Mouse (Mus musculus) heart, adult 9 months (tissue): ENCODE measurements around the gene Frmd4b.
A peak's percentile ranks its signal among the peaks of the same experiment; 100 is the strongest.
"Not testable (repeated sequence)": the region's sequence is repeated elsewhere in the genome, so short reads cannot be mapped to it uniquely, and the experiment has no call there.

ENCODE experiments used
- DNase-seq, 2 experiments: peaks; one replicate each; pipeline ENCODE4 v3.0.0; 2022; ENCODE audit warnings: low spot score in 2 of 2

The Frmd4b gene

GRCm38 (mm10) chr6:97370947-97371346 is 246.4 kb downstream of the Frmd4b start:
- no peak for DNase-seq

GRCm38 (mm10) chr6:97370460-97370859 is 246.9 kb downstream of the Frmd4b start:
- no peak for DNase-seq

- DNase-seq, result no peak
Measured at GRCm38 (mm10) chr6:97363846-97364245, 253.5 kb downstream of the Frmd4b start.

GRCm38 (mm10) chr6:97357606-97358005 is 259.7 kb downstream of the Frmd4b start:
- not testable (repeated sequence) for DNase-seq

- no peak for DNase-seq
Measured at GRCm38 (mm10) chr6:97356612-97357011, 260.7 kb downstream of the Frmd4b start.

- DNase-seq, result no peak
Measured at GRCm38 (mm10) chr6:97355141-97355540, 262.2 kb downstream of the Frmd4b start.

GRCm38 (mm10) chr6:97353933-97354332 is 263.4 kb downstream of the Frmd4b start:
- DNase-seq, result no peak

GRCm38 (mm10) chr6:97353371-97353770 is 264.0 kb downstream of the Frmd4b start:
- DNase-seq, result no peak

GRCm38 (mm10) chr6:97352505-97353154 is 264.7 kb downstream of the Frmd4b start:
- no peak for DNase-seq

GRCm38 (mm10) chr6:97349355-97350138 is 267.8 kb downstream of the Frmd4b start:
- DNase-seq, result peak; percentile 26 to 34

GRCm38 (mm10) chr6:97346932-97347331 is 270.4 kb downstream of the Frmd4b start:
- peak; percentile 6 to 15 for DNase-seq

GRCm38 (mm10) chr6:97346527-97346926 is 270.8 kb downstream of the Frmd4b start:
- no peak for DNase-seq

- no peak for DNase-seq
Measured at GRCm38 (mm10) chr6:97345921-97346320, 271.4 kb downstream of the Frmd4b start.

GRCm38 (mm10) chr6:97342185-97342584 is 275.2 kb downstream of the Frmd4b start:
- no peak for DNase-seq

GRCm38 (mm10) chr6:97341628-97342027 is 275.7 kb downstream of the Frmd4b start:
- DNase-seq, result no peak

GRCm38 (mm10) chr6:97341148-97341547 is 276.2 kb downstream of the Frmd4b start:
- DNase-seq, result no peak

GRCm38 (mm10) chr6:97340211-97340791 is 277.0 kb downstream of the Frmd4b start:
- DNase-seq, result no peak

- DNase-seq, result no peak
Measured at GRCm38 (mm10) chr6:97339271-97339681, 278.1 kb downstream of the Frmd4b start.

- no peak for DNase-seq
Measured at GRCm38 (mm10) chr6:97338843-97339242, 278.5 kb downstream of the Frmd4b start.

GRCm38 (mm10) chr6:97333323-97333722 is 284.0 kb downstream of the Frmd4b start:
- DNase-seq, result no peak

- no peak for DNase-seq
Measured at GRCm38 (mm10) chr6:97323951-97324350, 293.4 kb downstream of the Frmd4b start.

- no peak for DNase-seq
Measured at GRCm38 (mm10) chr6:97322126-97322525, 295.2 kb downstream of the Frmd4b start.

GRCm38 (mm10) chr6:97321156-97321555 is 296.2 kb downstream of the Frmd4b start:
- DNase-seq, result no peak
